Mouse (Mus musculus): Measurements from ENCODE around the gene Evi5.

The Evi5 gene

DNA sequence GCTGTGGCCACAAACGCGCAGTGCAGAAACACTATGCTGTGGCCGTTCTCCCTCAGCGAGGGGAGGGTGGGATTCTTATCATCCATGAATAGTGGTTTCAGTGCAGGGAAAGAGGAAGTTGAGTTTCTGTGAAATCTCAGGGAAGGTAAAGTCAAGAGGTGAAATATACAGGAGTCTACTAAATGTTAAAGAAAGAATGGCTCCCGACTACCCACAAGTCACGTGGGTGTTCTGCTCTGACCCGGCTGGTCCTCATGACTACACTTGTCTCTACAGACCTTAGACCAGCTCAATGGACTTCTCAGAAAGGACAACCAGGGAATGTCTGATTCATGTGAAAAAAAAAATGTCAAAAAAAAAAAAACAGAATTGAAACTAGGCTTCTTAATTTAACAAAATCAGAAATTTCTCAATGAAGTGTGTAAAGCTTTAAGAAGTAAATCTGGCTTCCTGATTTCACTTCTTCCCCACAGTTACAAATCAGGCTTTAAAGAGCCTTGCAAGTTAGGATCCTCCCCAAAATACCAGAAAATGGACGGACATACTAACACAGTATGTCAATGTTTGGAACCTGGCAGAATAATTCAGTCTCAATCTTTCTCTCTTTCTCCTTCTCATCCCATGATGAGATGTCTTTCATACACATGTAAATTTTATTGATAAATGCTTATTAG is 166.6 kb downstream of the Evi5 start:
- ATAC-seq (ENCODE audit: low TSS enrichment), result no peak

DNA sequence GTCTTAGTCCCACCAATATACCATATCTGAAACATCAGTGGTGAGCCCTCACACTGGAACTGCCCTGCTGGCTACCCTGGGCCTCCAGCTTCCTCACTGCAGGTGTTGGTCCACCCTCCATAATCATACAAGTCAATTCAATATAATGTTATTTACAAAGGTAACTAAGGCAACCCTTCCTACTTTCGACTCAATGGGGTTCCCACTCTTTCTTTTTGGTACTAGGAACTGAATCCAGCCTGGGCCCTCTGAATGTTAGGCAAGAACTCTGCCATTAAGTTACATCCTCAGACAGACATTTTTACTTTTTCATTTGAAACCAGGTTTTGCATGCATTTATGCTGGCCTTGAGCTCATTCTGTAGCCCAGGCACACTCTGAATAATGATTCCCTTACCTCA is 168.6 kb downstream of the Evi5 start:
- no peak for ATAC-seq (ENCODE audit: low TSS enrichment)

DNA sequence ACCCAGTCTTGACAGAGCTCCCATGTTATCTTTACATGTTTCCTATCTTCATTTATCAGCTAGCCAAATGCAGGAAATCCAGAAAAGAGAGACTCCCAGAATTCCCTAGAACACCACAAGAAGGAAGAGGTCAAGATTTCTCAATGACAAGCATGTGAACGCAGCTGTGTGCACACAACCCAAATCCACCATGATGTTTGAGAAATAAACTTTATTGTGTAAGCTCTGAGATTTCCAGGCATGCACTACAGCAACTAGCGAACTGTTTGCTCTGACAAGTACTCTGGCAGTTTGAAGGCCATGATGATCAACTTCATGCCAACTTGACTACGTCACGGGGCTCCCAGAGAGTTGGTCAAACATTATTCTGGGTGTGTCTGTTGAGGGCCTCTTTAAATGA is 169.2 kb downstream of the Evi5 start:
- ATAC-seq (ENCODE audit: low TSS enrichment), result no peak

DNA sequence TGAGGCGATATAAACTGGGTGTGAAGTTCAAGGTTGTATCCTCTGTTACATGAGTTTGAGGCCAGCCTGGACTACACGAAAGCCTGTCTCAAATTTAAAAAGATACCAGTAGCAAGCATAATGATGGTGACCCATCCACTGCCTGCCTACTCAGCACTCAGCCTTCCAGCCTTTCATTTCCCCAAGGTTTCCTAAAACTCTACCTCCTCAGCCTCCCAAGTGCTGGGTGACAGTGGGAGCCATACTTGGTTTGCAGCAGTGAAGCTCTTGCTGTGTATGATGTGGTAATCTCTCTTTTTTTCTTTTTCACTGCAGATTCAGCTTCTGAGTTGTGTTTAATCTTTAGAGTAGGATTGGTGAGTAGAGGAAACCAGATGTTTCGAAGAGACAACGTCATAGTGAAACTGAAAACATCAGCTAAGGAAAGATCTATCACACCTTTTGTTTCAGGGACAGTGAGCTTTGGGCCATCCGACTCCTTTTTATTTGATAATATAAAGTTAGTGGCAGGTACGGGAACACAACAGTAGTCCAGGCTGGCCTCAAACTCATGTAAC is 171.6 kb downstream of the Evi5 start:
- no peak for ATAC-seq (ENCODE audit: low TSS enrichment)

DNA sequence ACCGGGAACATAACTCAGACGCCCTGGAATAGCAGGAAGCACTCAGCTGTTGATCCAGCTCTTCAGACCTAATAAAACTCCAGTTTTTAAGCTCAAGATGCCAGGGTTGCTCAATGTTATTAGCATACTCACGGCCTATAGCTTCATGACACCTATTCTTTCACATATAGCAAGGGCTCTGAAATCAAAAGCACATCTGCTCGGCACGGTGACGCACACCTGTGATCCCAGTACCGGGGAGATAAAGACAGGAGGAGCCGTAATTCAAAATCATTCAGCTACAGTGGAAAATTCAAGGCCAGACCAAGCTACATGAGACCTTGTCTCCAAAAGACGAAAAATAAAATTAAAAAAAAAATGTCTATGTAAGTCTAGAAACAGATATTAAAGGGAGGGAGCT is 173.2 kb downstream of the Evi5 start:
- ATAC-seq (ENCODE audit: low TSS enrichment), result no peak

GRCm38 (mm10) chr5:107700873-107701272 is 174.0 kb downstream of the Evi5 start:
- ATAC-seq (ENCODE audit: low TSS enrichment), result no peak

- no peak for ATAC-seq (ENCODE audit: low TSS enrichment)
These were observed 176.0 kb downstream of the Evi5 start for GRCm38 (mm10) chr5:107698888-107699287.

DNA sequence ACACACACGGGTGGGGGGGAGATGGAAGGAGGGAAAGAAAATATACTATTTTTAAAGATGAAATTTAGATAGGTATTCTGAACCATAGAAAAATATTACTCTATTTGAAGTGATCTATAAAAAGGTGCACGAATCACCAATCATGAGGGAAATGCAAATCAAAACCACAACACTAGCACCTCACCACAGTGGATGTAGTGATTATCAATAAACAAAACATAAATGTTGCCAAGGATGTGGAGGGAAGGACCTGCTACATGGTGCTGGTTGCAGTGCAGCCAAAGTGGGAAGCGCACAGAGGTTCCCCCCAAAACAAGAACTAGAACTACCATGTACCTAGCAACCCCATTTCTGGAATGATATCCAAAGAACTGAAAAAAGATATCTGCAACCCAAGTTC is 179.9 kb downstream of the Evi5 start:
- no peak for ATAC-seq (ENCODE audit: low TSS enrichment)
